Mouse (Mus musculus): ENCODE data around the gene Ccm2.

Gene Ccm2

DNA sequence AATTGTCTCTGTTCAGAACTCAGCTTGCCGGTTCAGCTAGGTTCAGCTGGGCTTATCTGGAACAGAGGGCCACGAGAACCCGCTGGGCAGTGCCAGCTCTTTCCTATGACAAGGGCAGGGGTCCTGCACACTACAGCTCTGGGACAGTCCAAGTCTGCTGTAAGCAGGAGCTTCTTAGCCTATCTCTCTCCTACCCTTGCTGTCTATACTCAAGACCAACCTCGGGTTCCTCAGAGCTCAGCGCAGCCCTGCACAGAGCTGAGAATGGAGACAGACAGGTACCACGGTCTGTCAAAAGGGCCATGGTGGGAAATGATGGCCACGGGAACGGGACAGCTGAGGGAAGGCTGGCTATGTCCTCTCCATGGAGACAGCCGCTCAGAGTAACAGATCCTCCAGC lies 56.5 kb downstream of the Ccm2 start:
- no peak for DNase-seq (ENCODE audit: low read depth, low spot score)

DNA sequence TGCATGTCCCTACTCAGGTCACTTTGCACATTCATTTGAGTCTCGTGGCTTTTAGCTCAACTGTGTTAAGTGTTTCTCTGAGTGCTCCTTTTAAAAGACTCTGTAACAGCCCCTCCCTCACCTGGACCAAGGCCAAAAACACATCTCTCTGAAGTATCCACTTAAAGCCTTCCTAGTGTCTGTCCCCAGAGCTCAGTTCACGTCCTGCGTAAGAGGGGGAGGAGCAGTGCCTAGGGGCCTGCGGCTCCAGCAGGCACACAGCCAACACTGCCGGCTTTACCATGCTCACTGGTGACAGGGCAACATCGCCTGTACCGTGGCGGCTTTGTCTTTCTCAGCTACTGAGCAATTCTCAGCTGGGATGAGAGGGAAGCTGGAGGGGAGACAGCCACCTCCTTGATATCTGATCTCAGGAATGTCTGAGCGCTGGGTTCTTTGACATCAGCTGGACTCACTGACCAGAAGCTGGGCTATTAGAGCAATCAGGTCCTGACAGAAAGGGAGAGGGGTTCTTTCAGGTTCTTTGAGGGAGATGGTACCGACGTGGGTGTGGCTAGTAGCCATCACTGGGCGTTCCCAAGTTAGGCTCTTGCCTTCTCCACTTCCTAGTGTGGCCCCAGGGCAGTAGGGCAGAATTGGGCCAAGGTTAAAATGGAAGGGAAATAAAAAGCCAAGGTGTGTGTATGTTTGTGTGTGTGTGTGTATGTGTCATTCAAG lies 57.4 kb downstream of the Ccm2 start:
- DNase-seq (ENCODE audit: low read depth, low spot score): no peak

DNA sequence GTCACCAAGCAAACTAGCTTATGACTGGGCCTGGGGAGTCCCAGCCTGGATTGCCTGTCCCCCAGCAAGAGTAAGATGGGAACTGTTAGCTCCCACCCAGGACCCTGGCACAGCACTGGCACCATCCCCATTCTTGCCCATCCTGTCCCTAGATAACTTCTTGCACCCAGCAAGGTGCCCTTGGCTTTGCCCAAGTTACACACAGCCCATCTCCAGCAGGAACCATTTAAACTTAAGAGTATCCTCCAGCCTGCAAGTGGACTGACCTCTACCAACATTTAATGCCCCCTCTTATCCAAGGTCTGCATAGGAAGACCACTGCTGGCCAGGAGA lies 57.9 kb downstream of the Ccm2 start:
- no peak for DNase-seq (ENCODE audit: low read depth, low spot score)

DNA sequence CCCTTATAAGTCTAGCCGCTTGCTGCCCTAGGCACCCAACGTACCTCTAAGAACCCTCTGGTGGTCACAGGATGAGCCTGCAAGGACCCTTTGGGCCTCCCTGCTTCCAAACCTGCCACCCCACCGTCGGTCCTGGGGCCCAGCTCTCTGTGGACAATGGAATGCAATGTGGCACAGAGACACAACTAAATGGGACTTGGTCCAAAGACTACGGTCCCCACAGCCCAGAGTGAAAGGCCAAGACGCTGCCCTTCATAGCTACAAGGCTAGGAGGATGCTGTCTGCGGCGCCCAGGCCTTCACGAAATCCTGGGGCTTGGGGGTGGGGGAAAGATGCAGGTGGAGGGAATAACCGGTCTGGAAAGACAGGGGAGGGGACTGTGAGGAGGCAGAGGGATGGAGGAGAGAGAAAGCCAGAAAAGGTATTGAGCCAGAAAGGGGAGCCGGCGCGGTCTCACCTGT lies 58.4 kb downstream of the Ccm2 start:
- no peak for DNase-seq (ENCODE audit: low read depth, low spot score)

DNA sequence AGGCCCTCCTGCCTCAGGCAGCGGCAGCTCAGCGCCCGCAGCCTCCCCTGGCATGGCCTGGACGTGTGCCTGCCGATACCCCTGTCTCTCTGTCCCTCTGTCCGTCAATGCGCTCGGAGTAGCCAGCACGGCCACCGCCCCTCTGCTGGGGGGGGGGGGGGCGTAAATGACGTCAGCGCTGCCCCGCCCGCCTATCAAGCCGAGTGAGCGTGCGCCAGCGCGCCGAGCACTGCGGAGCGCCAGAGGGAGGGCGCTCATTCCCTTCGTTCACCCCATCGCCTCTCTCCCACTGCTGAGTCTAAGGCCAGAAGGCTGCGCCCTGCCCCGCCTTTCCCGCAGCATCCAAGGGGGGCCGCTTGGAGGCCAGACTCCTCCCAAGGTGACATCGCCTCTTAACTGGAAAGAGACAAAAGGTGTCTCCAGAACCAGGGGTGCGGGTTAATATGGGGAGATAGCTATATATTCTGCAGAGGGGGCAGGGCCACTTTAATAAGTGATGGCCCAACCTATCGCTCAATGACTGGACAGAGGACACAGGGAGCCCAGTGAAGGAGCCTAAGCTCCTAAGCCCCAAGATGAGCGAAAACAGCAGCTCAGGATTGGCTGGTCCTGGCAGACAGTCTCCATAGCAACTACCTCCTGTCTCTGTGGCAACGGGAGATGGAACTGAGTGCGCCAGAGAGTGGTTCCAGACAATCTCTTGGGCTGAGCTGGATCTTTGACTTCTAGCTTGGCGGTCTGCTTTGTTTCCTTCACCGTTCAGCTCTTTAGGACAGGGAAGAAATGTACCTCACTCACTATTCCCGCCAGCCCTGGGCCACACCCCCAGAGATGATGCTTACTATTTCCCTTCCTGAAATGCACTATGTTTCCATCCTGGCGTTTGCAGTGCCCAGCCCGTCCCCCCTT lies 59.1 kb downstream of the Ccm2 start, which contains the start of gene Nacad:
TSS of gene Nacad (minus strand) at position 563 of the 909 bp plus-strand sequence.
- peak; percentile 76 for DNase-seq (ENCODE audit: low read depth, low spot score)

GRCm38 (mm10) chr11:6615250-6616205 lies 68.8 kb downstream of the Ccm2 start:
- DNase-seq (ENCODE audit: low read depth, low spot score): peak; percentile 85

DNA sequence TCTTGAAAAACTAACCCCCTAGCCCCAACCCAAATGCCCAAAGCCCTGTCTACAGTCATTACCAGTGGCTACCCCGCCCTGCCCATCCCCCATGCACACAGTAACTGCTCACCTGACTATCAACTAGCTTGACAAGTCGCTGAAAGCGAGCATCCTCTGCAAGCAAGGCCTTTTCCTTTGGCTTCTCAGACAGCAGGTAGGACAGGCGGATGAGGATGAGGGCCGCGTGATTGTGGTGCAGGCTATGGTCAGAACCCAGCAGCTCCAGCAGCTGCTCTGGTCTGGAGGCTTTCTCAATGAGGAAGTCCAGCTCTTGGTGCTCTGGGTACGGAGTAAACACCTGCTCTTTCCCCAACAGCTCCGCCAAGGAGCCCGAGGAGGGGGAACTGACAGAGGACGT lies 77.0 kb downstream of the Ccm2 start:
- no peak for DNase-seq (ENCODE audit: low read depth, low spot score)

DNA sequence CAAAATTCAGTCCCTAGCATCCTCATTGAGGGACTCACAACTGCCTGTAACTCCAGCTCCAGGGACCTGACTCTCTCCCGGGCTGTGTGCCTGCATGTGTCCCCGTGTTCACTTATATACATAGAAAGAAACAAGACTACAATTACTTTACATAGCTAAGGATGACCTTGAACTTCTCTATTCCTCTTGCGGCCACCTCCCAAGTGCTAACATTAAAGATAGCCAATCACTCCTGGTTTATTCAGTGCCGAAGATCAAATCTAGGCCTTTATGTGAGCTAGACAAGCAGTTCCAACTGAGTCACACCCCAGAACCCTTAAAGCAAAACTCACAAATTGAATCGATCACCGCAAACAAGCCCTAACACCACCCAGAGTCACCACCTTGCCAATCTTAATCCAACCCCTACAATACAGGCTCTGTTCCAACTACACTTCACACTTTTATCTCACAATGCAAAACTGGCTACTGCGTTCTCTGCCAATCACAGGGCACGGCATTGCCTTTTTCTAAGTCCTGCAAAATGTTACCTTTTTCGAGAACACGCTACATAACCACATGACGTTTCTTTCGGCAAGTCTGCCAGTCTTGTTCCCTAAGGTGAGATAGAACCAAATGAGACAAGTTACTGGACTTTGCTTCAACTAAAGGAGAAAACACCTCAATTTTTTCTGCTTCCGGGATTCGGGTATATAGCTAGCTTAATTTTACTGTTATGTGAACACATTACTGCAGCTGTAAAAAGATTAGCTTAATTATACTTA lies 78.1 kb downstream of the Ccm2 start:
- peak; percentile 54 for DNase-seq (ENCODE audit: low read depth, low spot score)

GRCm38 (mm10) chr11:6625478-6626387 lies 79.0 kb downstream of the Ccm2 start, which contains the start of gene Tbrg4:
Gene Tbrg4, minus strand, starts transcription at chr11:6626067.
- peak; percentile 96 for DNase-seq (ENCODE audit: low read depth, low spot score)

- DNase-seq (ENCODE audit: low read depth, low spot score): no peak
Observed at GRCm38 (mm10) chr11:6626388-6626772, 79.7 kb downstream of the Ccm2 start.

DNA sequence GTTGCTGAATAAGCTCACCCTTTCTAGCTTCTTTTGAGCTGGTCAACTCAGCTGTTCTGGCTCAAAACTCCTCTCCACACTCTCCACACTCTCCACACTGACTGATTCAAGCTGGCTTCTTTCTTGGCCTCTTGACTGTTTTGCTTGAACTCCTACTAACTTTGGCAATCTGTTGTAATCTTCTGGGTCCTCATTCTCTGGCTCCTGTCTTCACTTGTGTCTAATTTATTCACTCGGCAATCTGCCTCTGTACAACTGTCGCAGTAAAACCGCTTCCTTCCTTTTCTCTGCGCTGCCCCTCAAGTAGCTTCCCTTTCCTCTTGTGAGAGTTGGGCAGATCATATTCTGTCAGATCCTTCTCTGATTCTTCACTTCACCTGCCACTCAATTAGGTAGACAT lies 81.0 kb downstream of the Ccm2 start:
- DNase-seq (ENCODE audit: low read depth, low spot score): no peak

- peak; percentile 86 for DNase-seq (ENCODE audit: low read depth, low spot score)
Observed at GRCm38 (mm10) chr11:6628568-6628967, 81.9 kb downstream of the Ccm2 start.

DNA sequence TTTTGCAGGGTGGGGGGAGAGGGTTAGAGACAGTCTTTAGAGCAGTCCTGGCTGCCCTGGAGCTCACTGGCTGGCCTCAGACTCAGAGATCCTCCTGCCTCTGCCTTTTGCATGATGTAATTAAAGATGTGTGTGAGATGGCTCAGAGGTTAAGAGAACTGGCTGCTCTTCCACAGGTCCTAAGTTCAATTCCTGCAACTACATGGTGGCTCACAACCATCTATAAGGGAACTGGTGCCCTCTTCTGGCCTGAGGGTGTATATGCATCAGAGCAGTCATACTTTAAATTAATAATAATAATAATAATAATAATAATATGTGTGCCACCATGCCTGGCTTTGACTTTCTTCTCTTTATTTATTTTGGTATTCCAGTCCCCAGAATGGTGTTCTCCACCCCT lies 83.0 kb downstream of the Ccm2 start:
- DNase-seq (ENCODE audit: low read depth, low spot score): peak; percentile 56

- DNase-seq (ENCODE audit: low read depth, low spot score): peak; percentile 58
Observed at GRCm38 (mm10) chr11:6636150-6636549, 89.5 kb downstream of the Ccm2 start.

- no peak for DNase-seq (ENCODE audit: low read depth, low spot score)
Observed at GRCm38 (mm10) chr11:6638537-6638936, 91.8 kb downstream of the Ccm2 start, which contains the start of gene Wap. Gene Wap, minus strand, starts transcription at chr11:6638637.

DNA sequence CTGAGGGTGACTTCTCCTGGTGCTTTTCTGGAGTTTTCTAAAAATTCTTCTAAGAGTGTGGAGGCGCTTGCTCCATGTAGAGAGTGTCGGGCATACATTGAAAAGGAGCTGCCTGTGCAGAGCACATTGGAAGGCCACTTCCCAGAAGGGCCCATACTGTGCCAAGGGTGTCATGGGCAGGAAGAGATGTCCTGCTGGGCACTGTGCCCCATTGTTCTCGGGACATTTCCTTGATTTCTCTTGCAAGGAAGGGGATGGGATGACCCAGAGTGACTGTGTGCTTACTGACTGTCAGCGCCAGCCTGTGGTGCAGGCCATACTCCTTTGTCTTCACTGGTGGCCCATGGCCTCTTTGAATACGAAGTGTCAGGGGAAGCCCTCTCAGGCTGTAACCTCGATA lies 92.4 kb downstream of the Ccm2 start:
- DNase-seq (ENCODE audit: low read depth, low spot score): no peak

DNA sequence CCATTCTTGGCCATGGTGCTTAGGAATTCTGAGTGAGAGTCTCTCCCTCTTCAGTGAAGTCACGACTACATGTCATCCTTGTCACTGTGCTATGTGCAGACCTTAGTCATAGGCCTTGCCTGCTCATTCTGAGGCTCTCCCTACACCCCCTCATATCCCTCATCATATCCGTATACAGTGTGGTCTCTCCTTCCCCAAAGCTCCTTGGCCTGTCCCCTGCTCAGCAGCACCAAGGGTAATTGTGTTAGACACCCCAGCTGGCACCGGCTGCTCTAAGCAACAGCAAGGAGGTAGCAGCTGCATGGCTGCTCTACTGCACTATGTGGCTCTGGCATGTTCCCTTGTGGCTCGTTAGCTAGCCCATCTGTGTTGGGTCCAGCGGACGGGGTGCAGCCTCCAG lies 97.9 kb downstream of the Ccm2 start:
- no peak for DNase-seq (ENCODE audit: low read depth, low spot score)

Data from R1 (cell line).